Mouse (Mus musculus) erythroblast, embryonic 14.5 days (primary cell): ENCODE data around the gene Gns. TPM values are rescaled to one million over a fixed set of nuclear protein-coding genes. Genes with fewer than 3 reads are reported as not detected.
A peak's percentile ranks its signal among the peaks of the same experiment; 100 is the strongest.

ENCODE experiments used
- H3K27me3 ChIP-seq: 2 replicates; pipeline ENCODE4 v1.6.1; 2012; ENCODE audit warnings: inconsistent platforms; ENCODE audit not compliant: control insufficient read depth
- H3K36me3 ChIP-seq: 2 replicates; pipeline ENCODE4 v1.6.1; 2012; ENCODE audit warnings: mild to moderate bottlenecking, inconsistent platforms; ENCODE audit not compliant: control insufficient read depth
- H3K4me1 ChIP-seq: 2 replicates; pipeline ENCODE4 v1.6.1; 2012; ENCODE audit warnings: inconsistent platforms; ENCODE audit not compliant: control insufficient read depth
- H3K4me3 ChIP-seq: replicated peaks from 2 replicates; pipeline ENCODE3; 2012; ENCODE audit warnings: moderate library complexity, mild to moderate bottlenecking, inconsistent platforms
- H3K9me3 ChIP-seq: 2 replicates; pipeline ENCODE4 v1.6.1; 2012; ENCODE audit warnings: low read length, inconsistent platforms, mixed read lengths; ENCODE audit not compliant: control insufficient read depth
- GATA1 ChIP-seq: IDR thresholded peaks from 2 replicates; pipeline ENCODE4 v1.6.1; 2012; ENCODE audit warnings: low read length, inconsistent platforms, mixed read lengths
- TAL1 ChIP-seq: IDR thresholded peaks from 3 replicates; pipeline ENCODE4 v1.6.1; 2012; ENCODE audit warnings: low read length, inconsistent platforms, mixed read lengths
- polyA plus RNA-seq: library from polyadenylated mRNA; stranded (reverse); fragments of >175 nt; gene quantifications from 2 replicates; pipeline ENCODE4 v1.2.3, GENCODE M21; 2012

The Gns gene
- polyA plus RNA-seq, 1 experiment = 0.21 TPM

DNA sequence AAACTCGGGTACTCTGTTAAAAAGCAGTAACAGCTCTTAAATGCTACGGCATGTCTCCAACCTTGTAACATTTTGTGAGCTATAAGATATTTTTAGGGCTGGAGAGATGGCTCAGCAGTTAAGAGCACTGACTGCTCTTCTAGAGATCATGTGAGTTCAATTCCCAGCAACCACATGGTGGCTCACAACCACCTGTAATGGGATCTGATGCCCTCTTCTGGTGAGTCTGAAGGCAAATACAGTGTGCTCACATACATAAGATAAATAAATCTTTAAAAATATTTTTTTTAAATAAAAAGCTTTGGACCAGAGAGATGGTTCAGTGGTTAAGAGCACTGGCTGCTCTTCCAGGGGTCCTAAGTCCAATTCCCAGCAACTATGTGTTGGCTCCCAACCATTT is 4.5 kb upstream of the Gns start:
- H3K4me3 ChIP-seq = no peak overlapping the region
- 0 out of 2 replicates have a peak, but pooled peaks cover 2% of the 10 kb centered on the region for H3K9me3 ChIP-seq
- TF ChIP-seq GATA1 (no peak), TAL1 (no peak)
- H3K36me3 ChIP-seq = no peaks in the 10 kb centered on the region
- H3K4me1 ChIP-seq = peaks cover 12% of the 10 kb centered on the region
- H3K27me3 ChIP-seq = no peaks in the 10 kb centered on the region

DNA sequence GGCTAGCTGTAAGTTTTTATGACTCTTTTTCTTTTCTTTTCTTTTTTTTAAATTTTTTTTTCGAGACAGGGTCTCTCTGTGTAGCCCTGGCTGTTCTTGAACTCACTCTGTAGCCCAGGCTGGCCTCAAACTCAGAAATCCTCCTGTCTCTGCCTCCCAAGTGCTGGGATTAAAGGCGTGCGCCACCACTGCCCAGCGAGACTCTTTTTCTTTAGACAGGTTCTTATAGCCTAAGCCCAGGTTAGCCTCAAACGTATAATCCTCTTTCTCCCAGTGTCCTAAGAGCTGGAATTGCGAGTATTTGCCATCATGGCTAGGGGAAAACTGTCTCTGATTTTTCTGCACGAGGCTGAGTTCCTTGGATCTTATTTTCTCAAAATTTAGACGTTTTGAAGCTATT is 1.7 kb upstream of the Gns start:
- Histone ChIP-seq H3K4me1 (peaks cover 32% of the 10 kb centered on the region), H3K9me3 (no peaks in the 10 kb centered on the region), H3K36me3 (peaks cover 4% of the 10 kb centered on the region), H3K4me3 (no peak overlapping the region), H3K27me3 (no peaks in the 10 kb centered on the region)
- TF ChIP-seq TAL1 (no peak), GATA1 (no peak)

DNA sequence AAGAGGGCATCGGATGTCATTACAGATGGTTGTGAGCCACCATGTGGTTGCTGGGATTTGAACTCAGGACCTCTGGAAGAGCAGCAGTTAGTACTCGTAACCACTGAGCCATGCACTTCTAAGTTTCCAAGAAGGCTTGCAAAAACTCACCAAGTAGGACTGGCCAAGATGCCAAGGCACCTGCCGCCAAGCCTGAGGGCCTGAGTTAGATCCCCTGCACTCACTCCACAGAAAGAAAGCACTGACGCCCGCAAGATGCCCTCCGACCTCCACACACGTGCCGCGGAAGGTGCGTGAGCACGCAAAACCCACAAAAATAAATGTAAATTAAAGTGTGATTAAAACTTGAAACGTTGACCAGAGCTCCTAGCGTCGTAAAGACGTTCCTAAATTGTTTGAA is 584 bp upstream of the Gns start:
- Histone ChIP-seq H3K4me1 (peaks cover 34% of the 10 kb centered on the region), H3K27me3 (no peaks in the 10 kb centered on the region), H3K9me3 (no peaks in the 10 kb centered on the region), H3K36me3 (peaks cover 7% of the 10 kb centered on the region), H3K4me3 (peak overlapping the region; percentile 71)
- TF ChIP-seq GATA1 (no peak), TAL1 (no peak)

DNA sequence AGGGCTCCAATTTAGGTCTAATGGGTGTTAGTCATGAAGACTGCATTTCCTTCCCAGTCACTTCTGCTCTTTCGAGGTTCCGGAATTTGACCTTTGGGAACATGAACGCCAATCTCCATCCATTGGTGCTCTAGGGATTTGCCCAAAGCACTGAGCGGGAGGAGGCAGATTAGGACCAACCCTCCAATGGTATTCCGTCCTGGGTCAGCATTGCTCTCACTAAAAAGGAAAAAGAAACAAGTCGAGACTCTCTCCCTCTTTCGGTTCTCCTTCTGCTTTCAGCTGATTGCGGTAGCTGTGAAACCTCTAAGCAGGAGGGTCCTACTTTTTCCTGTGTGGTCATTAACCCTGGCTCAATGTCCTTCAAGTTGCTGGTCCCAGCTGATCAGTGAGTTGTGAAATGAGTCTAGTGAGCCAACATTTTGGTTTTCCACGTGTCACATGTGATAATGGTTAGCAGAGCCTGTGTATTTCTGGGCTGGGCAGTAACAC is 937 bp downstream of the Gns start:
- H3K4me1 ChIP-seq = peaks cover 34% of the 10 kb centered on the region
- H3K27me3 ChIP-seq = no peaks in the 10 kb centered on the region
- H3K36me3 ChIP-seq = peaks cover 17% of the 10 kb centered on the region
- TF ChIP-seq TAL1 (no peak), GATA1 (no peak)
- peak overlapping the region; percentile 71 for H3K4me3 ChIP-seq
- H3K9me3 ChIP-seq = no peaks in the 10 kb centered on the region

DNA sequence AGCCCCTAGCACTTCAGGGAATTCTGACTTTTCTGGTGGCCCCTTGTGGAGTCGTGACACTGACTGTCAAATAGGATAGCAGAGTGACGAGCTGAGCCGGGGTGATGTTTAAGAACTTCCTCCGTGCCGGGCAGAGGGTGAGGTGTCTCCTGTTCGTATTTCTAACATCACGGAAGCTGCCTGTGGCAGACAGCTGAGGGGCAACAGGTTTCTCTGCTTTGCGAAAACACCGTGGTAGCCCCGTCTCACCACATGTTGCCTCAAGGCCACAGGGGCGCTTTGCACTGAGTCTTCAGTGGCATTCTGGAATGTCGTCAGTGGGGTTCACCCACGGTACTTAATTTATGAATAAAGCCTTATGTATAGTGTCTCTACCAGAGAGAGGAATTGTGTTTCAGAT is 2.4 kb downstream of the Gns start:
- no peak for TF ChIP-seq TAL1
- TF ChIP-seq GATA1 = no peak
- Histone ChIP-seq H3K9me3 (no peaks in the 10 kb centered on the region), H3K4me3 (no peak overlapping the region), H3K4me1 (peaks cover 34% of the 10 kb centered on the region), H3K36me3 (peaks cover 24% of the 10 kb centered on the region), H3K27me3 (no peaks in the 10 kb centered on the region)

DNA sequence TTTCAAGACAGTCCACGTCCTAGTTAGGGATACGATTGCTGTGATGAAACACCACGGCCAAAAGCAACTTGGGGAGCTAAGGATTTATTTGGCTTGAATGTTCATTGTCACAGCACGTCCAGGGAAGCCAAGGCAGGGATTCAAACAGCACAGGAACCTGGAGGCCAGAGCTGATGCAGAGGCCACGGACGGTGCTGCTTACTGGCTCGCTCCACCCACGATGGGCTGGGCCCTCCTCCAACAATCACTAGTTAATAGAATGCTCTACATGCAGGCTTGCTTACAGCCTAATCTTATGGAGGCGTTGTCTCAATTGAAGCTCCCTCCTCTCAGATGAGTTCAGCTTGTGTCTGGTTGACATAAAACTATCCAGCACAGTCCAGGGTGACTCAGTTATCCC is 2.9 kb downstream of the Gns start:
- peaks cover 24% of the 10 kb centered on the region for H3K36me3 ChIP-seq
- peaks cover 34% of the 10 kb centered on the region for H3K4me1 ChIP-seq
- H3K4me3 ChIP-seq = no peak overlapping the region
- H3K27me3 ChIP-seq = no peaks in the 10 kb centered on the region
- TF ChIP-seq TAL1 (no peak), GATA1 (no peak)
- no peaks in the 10 kb centered on the region for H3K9me3 ChIP-seq

DNA sequence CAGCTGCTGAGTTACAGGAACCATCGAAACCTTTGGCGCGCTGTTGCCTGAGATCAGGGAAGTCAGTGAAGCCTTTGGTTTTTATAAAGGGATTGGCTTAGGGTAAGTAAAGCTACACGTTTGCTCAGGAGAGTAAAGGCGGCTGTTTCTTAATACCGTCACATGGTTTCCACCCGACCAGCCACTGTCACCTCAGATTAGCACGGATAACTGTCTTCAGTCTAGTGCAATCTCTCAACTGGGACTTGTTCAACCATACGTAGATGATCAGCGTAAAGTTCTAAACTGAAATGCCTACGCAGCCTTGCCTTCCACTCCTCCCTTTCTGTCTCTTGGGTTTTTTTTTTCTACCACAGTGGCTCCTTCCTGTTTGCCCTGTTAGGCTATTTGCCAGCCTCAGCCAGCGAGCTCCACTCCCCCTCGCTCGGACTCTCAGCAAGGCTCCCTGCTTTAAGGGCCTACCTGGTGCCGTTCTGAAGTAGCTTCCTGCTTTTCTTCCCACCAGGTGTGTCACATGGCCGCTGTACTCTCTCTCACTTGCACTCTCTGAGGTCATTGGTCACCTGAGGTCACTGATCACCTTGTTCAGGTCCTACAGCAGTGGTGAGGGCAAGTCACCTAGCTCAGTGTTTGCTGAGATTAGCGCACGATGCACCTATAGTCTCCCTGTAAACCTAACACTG is 4.0 kb downstream of the Gns start:
- H3K4me1 ChIP-seq = peaks cover 36% of the 10 kb centered on the region

DNA sequence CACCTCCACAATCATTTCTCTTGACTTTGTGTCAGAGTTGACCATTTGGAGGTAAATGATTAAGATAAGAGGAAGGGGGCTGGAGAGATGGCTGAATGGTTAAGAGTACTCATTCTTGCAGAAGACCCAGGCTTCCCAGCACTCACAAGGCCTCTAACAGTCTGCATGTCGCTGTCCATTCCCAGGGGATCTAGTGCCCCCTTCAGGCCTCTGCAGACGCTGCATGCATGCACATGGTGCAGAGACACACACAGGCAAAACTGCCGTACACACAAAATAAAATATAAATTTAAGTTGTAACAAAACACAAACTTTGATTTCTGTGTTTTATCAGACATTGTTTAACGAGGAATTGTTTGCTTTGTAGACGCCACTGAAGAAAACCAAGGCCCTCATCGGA is 5.9 kb downstream of the Gns start:
- Histone ChIP-seq H3K27me3 (no peaks in the 10 kb centered on the region), H3K36me3 (peaks cover 43% of the 10 kb centered on the region), H3K9me3 (no peaks in the 10 kb centered on the region), H3K4me3 (no peak overlapping the region), H3K4me1 (peaks cover 38% of the 10 kb centered on the region)
- TF ChIP-seq TAL1 (no peak), GATA1 (no peak)

More for the DNA sequence above, 4.0 kb downstream of the Gns start:
- Histone ChIP-seq H3K4me3 (no peak overlapping the region), H3K36me3 (peaks cover 31% of the 10 kb centered on the region), H3K9me3 (no peaks in the 10 kb centered on the region), H3K27me3 (no peaks in the 10 kb centered on the region)
- TF ChIP-seq TAL1 (no peak), GATA1 (no peak)

DNA sequence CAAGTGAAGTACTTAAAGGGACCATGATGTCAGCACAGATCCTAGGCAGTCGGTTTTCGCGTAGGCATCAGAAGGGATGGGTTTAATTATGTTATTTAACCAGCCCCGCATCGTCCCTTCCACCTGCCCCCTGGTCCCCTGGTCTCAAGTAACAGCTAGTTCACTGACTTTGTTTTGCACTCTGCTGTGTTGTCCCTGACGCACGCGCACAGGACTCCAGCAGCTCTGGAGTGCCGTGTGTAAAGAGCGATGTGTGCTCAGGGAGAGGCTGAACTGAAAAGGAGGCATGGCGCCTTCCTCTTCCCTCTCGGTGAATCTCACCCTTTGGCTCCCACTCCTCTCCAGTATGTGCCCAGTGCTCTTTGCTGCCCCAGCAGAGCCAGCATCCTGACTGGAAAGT is 9.1 kb downstream of the Gns start:
- H3K27me3 ChIP-seq = no peaks in the 10 kb centered on the region
- no peaks in the 10 kb centered on the region for H3K9me3 ChIP-seq
- TF ChIP-seq GATA1 (no peak), TAL1 (no peak)
- no peak overlapping the region for H3K4me3 ChIP-seq
- peaks cover 66% of the 10 kb centered on the region for H3K36me3 ChIP-seq
- H3K4me1 ChIP-seq = peaks cover 33% of the 10 kb centered on the region
